Mouse (Mus musculus): ENCODE results near the gene Myh9. TPM values are rescaled to one million over a fixed set of nuclear protein-coding genes. Genes with fewer than 3 reads are reported as not detected.

The Myh9 gene
- total and polyA plus RNA-seq, 2 experiments from 2014 or later, result 9.1 to 33.6 TPM

DNA sequence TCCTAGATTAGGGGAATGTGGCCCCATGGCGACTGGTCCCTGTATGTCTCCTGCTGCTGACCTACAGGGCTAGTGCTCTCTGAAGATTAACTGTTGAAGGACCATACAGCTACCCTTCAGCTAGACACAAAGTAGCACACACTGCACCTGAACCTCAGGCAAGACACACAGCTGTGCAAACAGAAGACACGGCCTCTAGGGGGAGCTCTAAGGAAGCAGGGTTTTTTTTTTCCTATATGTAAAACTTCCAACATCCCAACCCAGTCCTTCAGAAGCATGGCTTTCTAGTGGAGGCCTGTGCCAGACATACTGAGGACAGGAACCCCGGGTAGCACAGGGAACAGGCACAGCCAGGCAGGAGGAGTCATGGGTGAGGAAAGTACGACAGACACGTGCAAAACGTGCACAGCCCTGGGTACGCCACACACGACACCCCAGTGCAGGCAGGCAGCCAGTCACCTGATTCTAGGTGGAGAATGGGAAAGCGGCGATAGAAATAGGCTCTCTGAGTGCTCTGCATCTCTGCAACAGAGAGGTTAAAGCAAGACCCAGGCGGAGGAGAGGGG lies 59.4 kb downstream of the Myh9 start:
- no peak overlapping the region for H3K9ac ChIP-seq (replicated peaks; ENCODE audit: low read length)
- no peak overlapping the region for H3K27ac ChIP-seq
- H3K4me2 ChIP-seq (ENCODE audit: low read depth, low read length), result no peak overlapping the region
- H3K4me3 ChIP-seq (ENCODE audit: low read length), result no peak overlapping the region
- DNase-seq (ENCODE audit: low spot score), result peak; percentile 16
- H3K9me3 ChIP-seq (ENCODE audit: low read length), result no peaks in the 10 kb centered on the region
- no peaks in the 10 kb centered on the region for H3K27me3 ChIP-seq (ENCODE audit: insufficient read depth, low read length)
- ATAC-seq, result no peak
- TF ChIP-seq CTCF (IDR thresholded peaks at IDR 0.05; ENCODE audit: low read depth), result peak; percentile 55
- no peaks in the 10 kb centered on the region for H3K4me1 ChIP-seq (ENCODE audit: insufficient read depth, low read length)
- 83% methylated on average over 11 of the region's 11 CpGs for WGBS
- peaks cover 81% of the 10 kb centered on the region for H3K36me3 ChIP-seq (ENCODE audit: insufficient read depth, low read length)

- peaks cover 67% of the 10 kb centered on the region for H3K36me3 ChIP-seq (ENCODE audit: insufficient read depth, low read length)
- TF ChIP-seq CTCF (IDR thresholded peaks at IDR 0.05; ENCODE audit: low read depth), result peak; percentile 99
- H3K4me1 ChIP-seq (ENCODE audit: insufficient read depth, low read length), result no peaks in the 10 kb centered on the region
- WGBS, result 68% methylated on average over 20 of the region's 20 CpGs
- H3K4me3 ChIP-seq (ENCODE audit: low read length), result no peak overlapping the region
- ATAC-seq (peak; percentile 62; the same call in 1 of the 2 replicates), DNase-seq (ENCODE audit: low spot score) (peak; percentile 79)
- H3K4me2 ChIP-seq (ENCODE audit: low read depth, low read length), result no peak overlapping the region
- H3K9me3 ChIP-seq (ENCODE audit: low read length), result no peaks in the 10 kb centered on the region
- H3K27ac ChIP-seq, result no peak overlapping the region
- H3K27me3 ChIP-seq (ENCODE audit: insufficient read depth, low read length), result no peaks in the 10 kb centered on the region
- no peak overlapping the region for H3K9ac ChIP-seq (replicated peaks; ENCODE audit: low read length)
These were observed 66.6 kb downstream of the Myh9 start for GRCm38 (mm10) chr15:77775186-77775963.

DNA sequence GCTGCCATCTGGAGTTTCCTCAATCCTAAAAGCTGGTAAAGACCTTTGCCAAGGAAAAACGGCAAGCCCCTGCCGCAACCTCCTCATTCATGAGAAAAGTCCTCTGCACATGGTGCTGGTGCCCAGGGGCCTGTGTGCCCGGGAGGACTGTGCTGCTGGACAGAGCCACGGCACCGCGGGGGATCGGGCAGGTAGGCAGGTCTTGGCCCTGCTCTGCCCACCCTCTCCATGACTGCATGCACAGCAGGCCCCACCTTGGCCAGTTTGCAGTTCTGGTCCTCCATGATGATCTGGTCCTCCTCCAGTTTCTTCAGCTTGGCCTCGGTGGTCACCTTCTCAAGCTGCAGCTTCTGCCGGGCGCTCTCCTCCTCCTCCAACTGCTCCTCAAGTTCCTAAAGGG lies 67.7 kb downstream of the Myh9 start:
- Histone ChIP-seq H3K9ac (replicated peaks; ENCODE audit: low read length) (no peak overlapping the region), H3K4me3 (ENCODE audit: low read length) (no peak overlapping the region), H3K27me3 (ENCODE audit: insufficient read depth, low read length) (no peaks in the 10 kb centered on the region), H3K4me2 (ENCODE audit: low read depth, low read length) (no peak overlapping the region), H3K27ac (no peak overlapping the region), H3K4me1 (ENCODE audit: insufficient read depth, low read length) (no peaks in the 10 kb centered on the region), H3K9me3 (ENCODE audit: low read length) (no peaks in the 10 kb centered on the region), H3K36me3 (ENCODE audit: insufficient read depth, low read length) (peaks cover 68% of the 10 kb centered on the region)
- DNase-seq (ENCODE audit: low spot score) (no peak), ATAC-seq (no peak)
- no peak for TF ChIP-seq CTCF (IDR thresholded peaks at IDR 0.05; ENCODE audit: low read depth)
- 98% methylated on average over 10 of the region's 10 CpGs for whole genome bisulfite sequencing

GRCm38 (mm10) chr15:77773099-77773915 lies 68.7 kb downstream of the Myh9 start:
- Histone ChIP-seq H3K27me3 (ENCODE audit: insufficient read depth, low read length) (no peaks in the 10 kb centered on the region), H3K9ac (replicated peaks; ENCODE audit: low read length) (no peak overlapping the region), H3K4me1 (ENCODE audit: insufficient read depth, low read length) (no peaks in the 10 kb centered on the region), H3K36me3 (ENCODE audit: insufficient read depth, low read length) (peaks cover 67% of the 10 kb centered on the region), H3K4me3 (ENCODE audit: low read length) (no peak overlapping the region), H3K9me3 (ENCODE audit: low read length) (no peaks in the 10 kb centered on the region), H3K27ac (no peak overlapping the region), H3K4me2 (ENCODE audit: low read depth, low read length) (no peak overlapping the region)
- ATAC-seq (no peak), DNase-seq (ENCODE audit: low spot score) (no peak)
- 89% methylated on average over 19 of the region's 19 CpGs for WGBS
- no peak for TF ChIP-seq CTCF (IDR thresholded peaks at IDR 0.05; ENCODE audit: low read depth)

GRCm38 (mm10) chr15:77770942-77771341 lies 71.0 kb downstream of the Myh9 start:
- no peak for TF ChIP-seq CTCF (IDR thresholded peaks at IDR 0.05; ENCODE audit: low read depth)
- Histone ChIP-seq H3K4me1 (ENCODE audit: insufficient read depth, low read length) (no peaks in the 10 kb centered on the region), H3K9me3 (ENCODE audit: low read length) (no peaks in the 10 kb centered on the region), H3K36me3 (ENCODE audit: insufficient read depth, low read length) (peaks cover 73% of the 10 kb centered on the region), H3K27ac (no peak overlapping the region), H3K27me3 (ENCODE audit: insufficient read depth, low read length) (no peaks in the 10 kb centered on the region), H3K4me3 (ENCODE audit: low read length) (no peak overlapping the region), H3K4me2 (ENCODE audit: low read depth, low read length) (no peak overlapping the region), H3K9ac (replicated peaks; ENCODE audit: low read length) (no peak overlapping the region)
- ATAC-seq, result no peak
- 95% methylated on average over 9 of the region's 9 CpGs for WGBS
- no peak for DNase-seq (ENCODE audit: low spot score)

DNA sequence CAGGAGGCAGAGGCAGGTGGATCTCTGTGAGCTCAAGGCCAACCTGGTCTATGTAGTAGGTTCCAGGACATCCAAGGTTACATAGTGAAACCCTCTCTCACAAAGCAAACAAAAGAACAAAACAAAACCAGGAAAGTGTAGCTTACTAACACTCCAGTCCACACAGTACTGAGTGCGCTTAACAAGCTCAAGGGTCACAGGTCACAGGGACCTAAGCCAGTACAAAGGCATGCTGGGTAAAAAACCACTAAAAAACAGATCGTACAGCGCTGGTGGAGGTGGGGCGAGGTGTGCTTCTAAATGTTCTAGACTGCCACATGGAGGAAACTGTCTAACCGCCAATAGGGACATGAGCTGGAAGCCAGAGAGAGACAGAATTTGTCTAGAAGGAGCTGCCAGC lies 71.6 kb downstream of the Myh9 start:
- 96% methylated on average over 5 of the region's 5 CpGs for WGBS
- Histone ChIP-seq H3K4me2 (ENCODE audit: low read depth, low read length) (no peak overlapping the region), H3K9me3 (ENCODE audit: low read length) (no peaks in the 10 kb centered on the region), H3K4me1 (ENCODE audit: insufficient read depth, low read length) (no peaks in the 10 kb centered on the region), H3K9ac (replicated peaks; ENCODE audit: low read length) (no peak overlapping the region), H3K4me3 (ENCODE audit: low read length) (no peak overlapping the region), H3K27ac (no peak overlapping the region), H3K27me3 (ENCODE audit: insufficient read depth, low read length) (no peaks in the 10 kb centered on the region), H3K36me3 (ENCODE audit: insufficient read depth, low read length) (peaks cover 77% of the 10 kb centered on the region)
- ATAC-seq (no peak), DNase-seq (ENCODE audit: low spot score) (no peak)
- TF ChIP-seq CTCF (IDR thresholded peaks at IDR 0.05; ENCODE audit: low read depth), result no peak

Data from hindbrain, postnatal 0 days (tissue).